14 mouse cellular contexts compared by ENCODE assay signal in the genomic region with DNA sequence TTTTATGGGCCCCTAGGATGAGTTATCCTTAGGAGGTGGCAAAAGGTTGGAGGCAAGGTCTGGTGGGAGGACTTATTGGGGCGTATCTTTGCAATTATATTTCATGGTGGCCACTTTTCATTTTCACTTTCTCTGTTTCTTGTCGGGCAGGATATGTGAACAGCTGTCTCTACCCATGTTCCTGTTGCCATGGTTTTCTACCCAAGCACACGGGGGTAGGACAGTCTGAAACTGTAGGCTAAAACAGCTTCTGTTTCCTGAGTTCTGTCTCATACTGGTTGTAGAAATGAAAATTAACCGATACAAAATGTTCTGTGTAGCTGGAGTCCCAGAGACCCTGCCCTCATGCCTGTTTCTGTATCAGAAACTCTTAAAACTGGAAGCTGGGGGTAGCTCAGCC. TPM values are rescaled to one million over a fixed set of nuclear protein-coding genes. Genes with fewer than 3 reads are reported as not detected.
"Had no signal": no experiment of that assay in that cellular context is flagged by ENCODE, and none has a peak within 500 bp of the region (broad histone marks: within the 10 kb centered on the region; RNA-seq: fewer than 3 reads in every experiment).

No protein-coding gene starts in this region.

- DNase-seq: lung, adult 18-20 months; lung, embryonic 14.5 days; lung, postnatal 10 days; lung, postnatal 36 days; right cerebral cortex, postnatal 14 days; thymus, adult 2 months; thymus, postnatal 25 days; thymus, postnatal 4 days had no signal

- ATAC-seq: midbrain, embryonic 13.5 days; midbrain, embryonic 15.5 days had no signal

RNA-seq across cellular contexts. Expression of a gene that starts 39.4 kb away (rescaled TPM):
- total RNA-seq: megakaryocyte progenitor cell, adult 5-6 weeks; monocyte, adult 5-6 weeks; neutrophil, adult 5-6 weeks had no signal
- polyA plus RNA-seq: macrophage had no signal
